Mouse (Mus musculus) forebrain, postnatal 0 days (tissue): ENCODE results near the gene Dvl2. TPM values are rescaled to one million over a fixed set of nuclear protein-coding genes. Genes with fewer than 3 reads are reported as not detected.
A peak's percentile ranks its signal among the peaks of the same experiment; 100 is the strongest.

Experiments
- ATAC-seq: fragments of 200-750 bp; cut with Nextera tagmentation; 2 replicates; pipeline ENCODE4 v1.8.0; 2017; ENCODE audit warnings: mild to moderate bottlenecking, moderate library complexity
- DNase-seq: peaks from one replicate; pipeline ENCODE4 v3.0.0-alpha.2; 2015
- H3K27ac ChIP-seq: fragments of 300-500 bp; sonication (generic); 2 replicates; pipeline ENCODE4 v1.5.1; 2014; ENCODE audit warnings: low read depth, mild to moderate bottlenecking, antibody characterized with exemption, low read length, moderate library complexity, mixed read lengths
- H3K27me3 ChIP-seq: fragments of 300-500 bp; sonication (generic); 2 replicates; pipeline ENCODE4 v1.6.1; 2014; ENCODE audit warnings: mild to moderate bottlenecking, low read length, mixed read lengths; ENCODE audit not compliant: insufficient read depth
- H3K36me3 ChIP-seq: fragments of 300-500 bp; sonication (generic); 2 replicates; pipeline ENCODE4 v1.6.1; 2014; ENCODE audit warnings: mild to moderate bottlenecking, moderate library complexity; ENCODE audit not compliant: insufficient read depth
- H3K4me1 ChIP-seq: fragments of 300-500 bp; sonication (generic); 2 replicates; pipeline ENCODE4 v1.6.1; 2014; ENCODE audit warnings: antibody characterized with exemption; ENCODE audit not compliant: insufficient read depth
- H3K4me2 ChIP-seq: fragments of 300-500 bp; sonication (generic); 2 replicates; pipeline ENCODE4 v1.6.1; 2014; ENCODE audit warnings: low read depth, mild to moderate bottlenecking, moderate library complexity
- H3K4me3 ChIP-seq: fragments of 300-500 bp; sonication (generic); 2 replicates; pipeline ENCODE4 v1.5.1; 2014; ENCODE audit warnings: low read depth, low read length, mixed read lengths
- H3K9ac ChIP-seq: fragments of 300-500 bp; sonication (generic); 2 replicates; pipeline ENCODE4 v1.6.1; 2014; ENCODE audit warnings: mild to moderate bottlenecking
- H3K9me3 ChIP-seq: fragments of 300-500 bp; sonication (generic); 2 replicates; pipeline ENCODE4 v1.6.1; 2016; ENCODE audit warnings: low read length
- CTCF ChIP-seq: sonication (generic); IDR thresholded peaks from 2 replicates; pipeline ENCODE4 v1.5.1; 2016; ENCODE audit warnings: antibody characterized with exemption, control low read depth, low read depth
- WGBS: fragments of 180-500 bp; shearing (Covaris S2); extraction: QIAGEN DNeasy Blood & Tissue Kit; methylation state at CpG from one replicate; pipeline ENCODE4 v1.1.7; 2014; 5-methylcytosine and 5-hydroxymethylcytosine counted together
- polyA plus RNA-seq: library from polyadenylated mRNA; unstranded; fragments of >200 nt; fragmentation: Nextera tagmentation; extraction: Ambion mirVana; gene quantifications from 2 replicates; pipeline ENCODE4 v1.2.1, GENCODE M21; 2015
- total RNA-seq: library from RNA; depleted of rRNA; stranded (reverse); fragments of >200 nt; gene quantifications from 2 replicates; pipeline ENCODE4 v1.2.3, GENCODE M21; 2014

The Dvl2 gene
- total and polyA plus RNA-seq, 2 experiments from 2014 or later = 15.7 to 43.9 TPM

DNA sequence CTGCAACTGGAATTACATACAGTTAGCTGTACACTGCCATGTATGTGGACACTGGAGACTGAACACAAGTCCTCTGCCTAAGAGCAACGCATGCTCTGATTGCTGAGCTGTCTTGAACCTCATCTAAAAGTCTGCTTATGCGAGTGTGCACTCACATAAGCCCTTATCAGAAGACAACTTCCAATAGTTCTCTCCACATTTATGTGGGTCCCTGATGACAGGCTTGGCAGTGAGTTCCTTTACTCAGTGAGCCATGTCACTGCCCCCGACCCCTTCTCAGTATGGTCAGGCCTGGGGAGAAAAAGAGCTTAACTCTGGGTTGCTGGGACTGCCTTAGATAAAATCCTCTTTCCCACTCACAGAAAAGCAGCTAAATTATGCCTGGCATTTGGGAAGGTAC lies 16.3 kb downstream of the Dvl2 start, which contains the start of gene Dlg4:
Gene Dlg4, plus strand, starts transcription at position 274 of the 400 bp plus-strand sequence.
- ATAC-seq = no peak
- peak within 1 kb of the TSS; percentile 96 for H3K27ac ChIP-seq
- H3K9me3 ChIP-seq = no peaks in the 10 kb centered on the region
- no peak for TF ChIP-seq CTCF
- peaks cover 26% of the 10 kb centered on the region for H3K4me1 ChIP-seq
- H3K9ac ChIP-seq = peak within 1 kb of the TSS; percentile 88
- 60% methylated on average over 3 of the region's 3 CpGs for WGBS
- peak within 1 kb of the TSS; percentile 84 for H3K4me3 ChIP-seq
- DNase-seq = no peak
- H3K4me2 ChIP-seq = peak within 1 kb of the TSS; percentile 80
- H3K27me3 ChIP-seq = no peaks in the 10 kb centered on the region
- H3K36me3 ChIP-seq = peaks cover 18% of the 10 kb centered on the region

DNA sequence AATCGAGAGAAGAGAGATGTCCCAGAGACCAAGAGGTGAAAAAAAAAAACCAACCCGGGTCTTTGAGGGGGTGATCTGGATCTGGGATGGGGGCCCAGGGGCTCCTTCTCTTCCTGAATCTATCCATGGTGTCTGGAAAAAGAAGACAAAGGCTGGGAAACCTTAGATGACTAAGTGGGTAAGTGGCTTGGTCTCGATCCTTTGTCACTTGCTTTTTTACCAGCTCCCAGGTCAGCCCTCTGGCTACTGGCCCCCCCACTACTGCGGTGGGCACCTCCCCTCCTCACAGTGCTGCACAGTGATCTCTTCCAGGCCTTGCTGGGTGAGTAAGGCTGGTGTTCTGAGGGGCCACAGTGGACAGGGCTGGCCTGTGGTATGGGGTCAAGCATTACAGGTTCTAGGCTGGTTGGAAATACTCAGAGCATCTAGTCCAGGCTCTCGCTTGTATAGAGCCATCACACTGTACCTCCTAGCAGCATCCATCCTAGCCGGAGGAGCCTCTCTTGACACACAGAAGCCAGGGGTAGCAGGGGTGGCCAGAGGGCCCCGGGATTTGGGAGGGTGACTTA lies 16.9 kb downstream of the Dvl2 start:
- Histone ChIP-seq H3K4me2 (peak overlapping the region; percentile 80), H3K9me3 (no peaks in the 10 kb centered on the region), H3K27ac (peak overlapping the region; percentile 96), H3K36me3 (peaks cover 11% of the 10 kb centered on the region), H3K4me1 (peaks cover 31% of the 10 kb centered on the region), H3K4me3 (peak overlapping the region; percentile 84), H3K27me3 (no peaks in the 10 kb centered on the region), H3K9ac (peak overlapping the region; percentile 88)
- no peak for TF ChIP-seq CTCF
- ATAC-seq (no peak), DNase-seq (no peak)
- WGBS = 22% methylated on average over 7 of the region's 7 CpGs

GRCm38 (mm10) chr11:70018131-70018990 lies 18.0 kb downstream of the Dvl2 start:
- peaks cover 2% of the 10 kb centered on the region; the same call in 1 of the 2 replicates for H3K36me3 ChIP-seq
- TF ChIP-seq CTCF = no peak
- ATAC-seq = peak; percentile 2; the same call in 1 of the 2 replicates

DNA sequence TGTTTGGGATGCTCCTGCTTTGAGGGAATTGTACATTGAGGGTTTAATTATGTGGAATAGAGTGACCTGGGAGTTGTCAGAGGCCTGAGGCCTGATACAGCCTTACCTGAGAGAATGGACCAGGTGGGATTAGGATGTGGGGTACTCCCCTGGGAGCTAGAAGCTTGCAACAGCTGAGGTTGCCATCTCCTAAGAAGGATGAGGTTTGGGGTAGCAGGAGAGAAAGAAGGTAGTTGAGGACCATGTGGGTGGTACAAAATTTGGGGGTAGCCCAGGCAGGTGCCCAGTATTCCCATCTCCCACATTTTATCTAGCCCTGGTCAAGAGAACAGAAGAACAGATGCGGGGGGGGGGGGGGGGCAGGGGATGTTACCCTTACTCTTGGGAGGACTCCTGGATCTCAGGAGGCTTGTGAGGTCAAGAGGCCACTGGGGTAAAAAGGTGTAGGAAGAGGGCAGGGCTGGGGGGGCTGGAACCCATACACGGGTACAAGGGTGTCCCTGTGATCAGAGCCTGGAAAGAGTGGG lies 19.2 kb downstream of the Dvl2 start:
- peak overlapping the region; percentile 80 for H3K4me2 ChIP-seq
- ATAC-seq = no peak
- H3K27me3 ChIP-seq = no peaks in the 10 kb centered on the region
- no peaks in the 10 kb centered on the region for H3K36me3 ChIP-seq
- no peak for TF ChIP-seq CTCF
- WGBS = 17% methylated on average over 2 of the region's 2 CpGs
- H3K4me3 ChIP-seq = peak overlapping the region; percentile 84
- H3K9me3 ChIP-seq = no peaks in the 10 kb centered on the region
- peak overlapping the region; percentile 96 for H3K27ac ChIP-seq
- no peak for DNase-seq
- peaks cover 42% of the 10 kb centered on the region for H3K4me1 ChIP-seq
- H3K9ac ChIP-seq = peak overlapping the region; percentile 88

More at GRCm38 (mm10) chr11:70018131-70018990, 18.0 kb downstream of the Dvl2 start:
- peak overlapping the region; percentile 84 for H3K4me3 ChIP-seq
- peaks cover 38% of the 10 kb centered on the region for H3K4me1 ChIP-seq
- DNase-seq = peak; percentile 91
- H3K9me3 ChIP-seq = no peaks in the 10 kb centered on the region
- peak overlapping the region; percentile 88 for H3K9ac ChIP-seq
- peak overlapping the region; percentile 80 for H3K4me2 ChIP-seq
- H3K27me3 ChIP-seq = no peaks in the 10 kb centered on the region
- peak overlapping the region; percentile 96 for H3K27ac ChIP-seq
- 2% methylated on average over 23 of the region's 25 CpGs for WGBS

DNA sequence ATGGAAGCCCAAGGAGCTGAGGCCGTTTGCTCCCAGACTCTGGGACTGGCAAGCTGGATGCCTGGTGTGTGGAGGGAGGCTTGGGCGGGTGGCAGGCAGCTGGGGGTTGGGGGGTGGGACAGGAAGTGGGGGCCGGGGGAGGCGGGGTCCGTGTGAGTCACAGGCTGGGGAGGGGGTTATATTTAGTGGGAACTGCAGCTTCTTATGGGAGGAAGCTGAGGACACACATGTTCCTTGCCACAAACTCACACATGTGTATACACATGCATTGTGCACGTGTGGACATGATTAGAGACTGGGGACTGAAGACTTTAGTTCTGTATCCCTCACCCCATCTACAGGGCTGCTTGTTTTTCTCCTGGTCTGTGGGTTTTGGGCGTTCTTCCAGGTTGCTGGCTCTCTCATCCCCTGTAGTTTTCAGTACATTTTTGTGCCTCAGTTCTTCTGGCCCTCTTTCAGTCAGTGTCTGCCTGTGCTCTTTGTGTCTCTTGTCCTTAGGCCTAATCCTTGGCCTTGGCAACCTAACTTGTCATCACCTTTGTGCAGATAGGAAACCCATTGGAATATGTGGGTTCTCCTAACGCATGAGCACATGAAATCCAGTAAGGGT lies 19.7 kb downstream of the Dvl2 start:
- no peak for DNase-seq
- Histone ChIP-seq H3K9me3 (no peaks in the 10 kb centered on the region), H3K27me3 (no peaks in the 10 kb centered on the region), H3K4me1 (peaks cover 39% of the 10 kb centered on the region), H3K4me3 (peak overlapping the region; percentile 84), H3K36me3 (no peaks in the 10 kb centered on the region), H3K27ac (peak overlapping the region; percentile 96), H3K4me2 (peak overlapping the region; percentile 80), H3K9ac (peak overlapping the region; percentile 88)
- TF ChIP-seq CTCF = no peak
- no peak for ATAC-seq
- 7% methylated on average over 7 of the region's 8 CpGs for WGBS

GRCm38 (mm10) chr11:70020731-70021263 lies 20.4 kb downstream of the Dvl2 start:
- no peaks in the 10 kb centered on the region for H3K27me3 ChIP-seq
- H3K4me1 ChIP-seq = peaks cover 39% of the 10 kb centered on the region
- 1% methylated on average over 8 of the region's 8 CpGs for WGBS
- TF ChIP-seq CTCF = peak; percentile 71
- DNase-seq (peak; percentile 89), ATAC-seq (peak; percentile 84)
- peak overlapping the region; percentile 84 for H3K4me3 ChIP-seq
- H3K9me3 ChIP-seq = no peaks in the 10 kb centered on the region
- H3K9ac ChIP-seq = peak overlapping the region; percentile 88
- no peaks in the 10 kb centered on the region for H3K36me3 ChIP-seq
- H3K27ac ChIP-seq = peak overlapping the region; percentile 96
- H3K4me2 ChIP-seq = peak overlapping the region; percentile 80
